Mouse (Mus musculus) heart, postnatal 0 days (tissue): ENCODE data around the gene Galntl6.

Experiments used
- CTCF ChIP-seq: IDR thresholded peaks from 2 replicates; pipeline ENCODE4 v1.5.1; 2016; ENCODE audit warnings: antibody characterized with exemption, control low read depth, low read depth
- EP300 ChIP-seq: IDR thresholded peaks from 2 replicates; pipeline ENCODE4 v1.6.1; 2016; ENCODE audit warnings: antibody characterized with exemption, low read depth

DNA sequence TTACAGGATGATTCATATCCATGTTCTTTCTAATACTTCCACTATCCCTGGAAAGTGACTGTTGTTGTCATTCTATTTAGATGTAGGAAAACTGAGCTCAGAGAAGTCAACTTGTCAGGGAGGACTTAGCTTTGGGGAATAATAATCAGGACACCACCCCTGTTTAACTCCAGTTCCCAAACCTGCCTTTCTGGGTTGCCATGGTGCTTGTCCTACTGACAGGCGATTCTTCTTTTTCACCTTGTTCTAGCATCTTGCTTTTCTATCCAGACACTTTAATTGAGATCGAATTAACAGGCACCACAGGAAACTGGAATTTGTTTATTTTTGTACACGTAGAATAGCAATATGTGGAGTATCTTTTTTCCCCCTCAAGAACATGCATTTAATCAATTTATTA, 953.3 kb downstream of the Galntl6 start:
- TF ChIP-seq CTCF (no peak), EP300 (no peak)
